Mouse (Mus musculus) kidney, postnatal 25 days (tissue): ENCODE results near the gene Lrmda.
"Not testable (repeated sequence)": the region's sequence is repeated elsewhere in the genome, so short reads cannot be mapped to it uniquely, and the experiment has no call there.

ENCODE experiments used
- DNase-seq, 2 experiments: peaks; one replicate each; pipeline ENCODE4 v3.0.0; 2021; ENCODE audit warnings: mixed read lengths in 2 of 2

Lrmda gene

GRCm38 (mm10) chr14:22745263-22745881 is 725.9 kb downstream of the Lrmda start:
- no peak for DNase-seq

GRCm38 (mm10) chr14:22745882-22746480 is 726.5 kb downstream of the Lrmda start:
- no peak for DNase-seq

GRCm38 (mm10) chr14:22747816-22748215 is 728.3 kb downstream of the Lrmda start:
- DNase-seq = no peak

GRCm38 (mm10) chr14:22750409-22750808 is 730.9 kb downstream of the Lrmda start:
- DNase-seq = peak; percentile 61

DNA sequence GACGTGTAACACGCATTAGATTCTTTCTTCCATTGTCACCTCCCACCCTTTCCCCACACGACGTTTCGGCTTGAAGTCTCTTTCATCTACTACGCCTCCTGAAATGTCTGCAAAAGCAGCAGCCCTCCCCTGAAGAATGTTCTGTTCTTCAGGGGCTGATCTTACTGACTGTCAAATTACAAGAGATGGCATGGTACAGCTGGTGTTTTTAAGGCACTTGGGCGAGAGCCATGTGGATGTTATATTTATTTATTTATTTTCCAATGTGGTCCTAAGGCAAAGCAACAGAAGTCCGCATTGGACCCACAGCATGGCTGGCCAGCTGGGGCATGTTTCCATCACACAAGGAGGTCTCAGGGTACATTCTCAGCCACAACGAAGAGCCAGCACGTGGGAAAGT is 731.8 kb downstream of the Lrmda start:
- DNase-seq = peak; percentile 31 to 44

DNA sequence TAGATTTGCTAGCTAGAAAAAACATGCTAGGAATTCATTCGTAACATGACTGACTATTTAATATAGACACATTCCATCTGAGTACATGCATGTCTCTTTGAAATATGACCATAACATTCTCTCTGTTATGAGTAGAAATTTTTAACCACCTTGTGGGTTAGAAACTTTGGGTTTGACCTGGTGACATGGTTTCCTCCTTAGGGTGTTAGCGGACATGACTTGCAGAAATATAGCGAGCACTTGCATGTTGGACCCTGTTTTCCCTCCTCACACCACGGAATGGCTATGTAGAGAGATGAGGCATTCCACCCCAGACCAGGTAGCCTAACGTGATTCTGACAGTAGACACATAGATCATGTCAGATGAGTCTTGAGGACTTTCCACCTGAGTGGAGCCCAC is 735.1 kb downstream of the Lrmda start:
- DNase-seq = no peak

- peak in 1 of 2 experiments; percentile 50 for DNase-seq
These were observed 738.0 kb downstream of the Lrmda start for GRCm38 (mm10) chr14:22757493-22757892.

DNA sequence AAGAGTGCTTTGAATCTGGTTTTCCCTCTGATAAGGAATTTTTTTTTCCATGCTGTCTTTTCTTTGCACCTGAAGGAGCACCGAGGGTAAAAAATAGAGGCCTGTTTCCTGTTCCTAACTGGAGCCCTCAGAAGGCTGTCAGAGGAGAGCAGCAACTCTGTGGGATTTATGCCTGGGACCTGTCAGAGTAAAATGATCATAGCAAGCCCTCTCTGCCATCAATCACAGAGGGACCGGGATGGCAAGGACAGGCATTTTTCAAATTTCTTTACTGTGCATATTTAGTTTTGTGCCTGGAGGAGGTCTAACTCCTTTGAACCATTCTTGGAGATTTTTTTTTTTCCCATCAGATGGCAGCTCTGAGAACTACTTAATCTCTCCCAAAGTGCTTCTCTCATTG is 739.7 kb downstream of the Lrmda start:
- peak in 1 of 2 experiments; percentile 42 for DNase-seq

- peak; percentile 29 to 60 for DNase-seq
These were observed 740.2 kb downstream of the Lrmda start for GRCm38 (mm10) chr14:22759673-22760072.

DNA sequence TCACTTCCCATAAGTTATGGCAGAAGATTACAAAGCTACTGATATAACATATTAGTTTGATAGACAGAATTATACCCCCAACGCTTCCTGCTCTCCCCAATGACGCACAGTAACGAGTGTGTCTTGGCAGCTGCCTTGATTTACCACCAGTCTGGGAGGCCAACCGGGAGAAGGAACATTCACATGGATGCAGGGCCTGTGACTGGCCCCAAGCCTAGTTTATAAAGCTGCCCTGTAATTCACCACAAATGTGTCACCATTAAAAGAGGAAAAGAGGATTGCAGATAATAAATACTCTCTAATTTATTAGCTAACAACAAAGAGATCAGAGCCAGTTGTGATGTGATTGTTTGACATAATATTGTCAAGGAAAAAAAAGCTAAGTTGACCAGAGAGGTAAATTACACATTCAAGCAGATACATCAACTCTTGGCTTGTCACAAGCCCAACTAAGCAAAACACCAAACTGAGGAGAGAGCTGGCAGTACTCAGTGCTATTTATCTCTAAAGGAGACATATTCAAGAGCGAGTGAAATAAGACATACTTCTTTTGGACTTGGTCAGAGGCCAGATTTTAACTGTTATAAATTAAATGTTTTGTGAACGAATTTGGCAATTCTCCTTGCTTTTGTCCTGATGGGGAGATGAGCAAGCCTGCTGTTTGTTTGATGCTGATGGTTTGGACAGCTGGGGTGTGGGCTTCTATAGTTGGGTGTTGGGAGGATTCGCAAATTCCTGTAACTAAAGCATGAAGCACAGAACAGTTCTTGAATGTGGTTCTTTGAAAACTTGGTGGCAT is 740.9 kb downstream of the Lrmda start:
- DNase-seq = peak; percentile 60 to 84

DNA sequence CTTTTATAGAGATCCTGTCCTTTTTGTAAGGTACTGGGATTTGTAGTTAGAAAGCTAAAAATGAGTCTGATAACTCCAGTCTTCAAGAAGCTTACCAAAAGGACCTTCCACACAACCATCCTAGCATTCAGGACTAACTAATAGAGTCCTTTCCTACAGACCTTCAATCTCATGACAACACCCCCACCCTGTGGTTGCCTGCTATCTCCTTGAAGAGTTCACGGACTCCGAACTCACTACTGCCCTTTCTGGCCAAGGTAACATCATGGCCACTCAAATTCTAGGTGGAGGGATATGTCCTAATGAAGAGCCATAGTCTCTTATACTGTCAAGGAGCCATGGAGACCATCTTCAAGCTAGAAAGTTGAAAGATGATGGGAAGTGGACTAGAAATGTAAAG is 762.2 kb downstream of the Lrmda start:
- peak; percentile 80 to 88 for DNase-seq

GRCm38 (mm10) chr14:22782365-22782764 is 762.9 kb downstream of the Lrmda start:
- peak; percentile 65 to 81 for DNase-seq

GRCm38 (mm10) chr14:22783211-22784161 is 764.0 kb downstream of the Lrmda start:
- DNase-seq = peak; percentile 82 to 86

GRCm38 (mm10) chr14:22800020-22800419 is 780.5 kb downstream of the Lrmda start:
- no peak for DNase-seq

DNA sequence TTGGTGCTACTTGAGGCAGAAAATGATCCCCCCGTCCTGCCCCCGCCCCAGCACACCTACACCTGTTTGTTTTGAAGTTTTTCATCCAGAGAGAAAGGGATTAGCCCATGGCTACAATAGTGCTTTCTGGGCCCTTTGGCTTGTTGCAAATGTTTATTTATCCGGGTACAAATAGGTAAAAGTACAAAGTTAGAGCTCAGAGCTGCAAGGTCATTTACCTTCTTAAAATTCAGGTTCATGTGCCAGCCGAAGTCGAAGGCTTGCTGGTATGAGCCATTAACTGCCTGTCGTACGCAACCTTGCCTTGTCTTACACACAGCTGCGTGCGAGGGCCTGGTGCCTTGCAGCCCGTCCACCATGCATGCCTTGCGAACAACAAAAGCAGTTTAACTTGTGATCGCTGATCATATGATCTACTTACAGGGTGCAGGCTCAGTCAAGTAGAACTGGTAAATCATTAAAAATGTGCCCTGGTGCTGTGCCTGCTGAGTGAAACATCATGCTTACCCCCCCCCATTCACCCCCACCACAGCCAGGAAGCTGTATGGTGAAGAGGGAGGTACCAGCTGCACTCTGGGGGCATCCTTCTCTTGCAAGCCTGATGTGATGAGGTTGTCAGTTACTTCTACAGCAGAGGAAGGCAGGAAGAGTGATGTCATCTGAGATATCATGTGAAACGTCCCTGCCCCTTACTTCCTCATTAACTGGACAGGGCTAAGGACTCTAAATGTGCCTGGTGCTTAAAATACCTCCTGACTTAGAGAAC is 781.5 kb downstream of the Lrmda start:
- peak; percentile 80 to 94 for DNase-seq

DNA sequence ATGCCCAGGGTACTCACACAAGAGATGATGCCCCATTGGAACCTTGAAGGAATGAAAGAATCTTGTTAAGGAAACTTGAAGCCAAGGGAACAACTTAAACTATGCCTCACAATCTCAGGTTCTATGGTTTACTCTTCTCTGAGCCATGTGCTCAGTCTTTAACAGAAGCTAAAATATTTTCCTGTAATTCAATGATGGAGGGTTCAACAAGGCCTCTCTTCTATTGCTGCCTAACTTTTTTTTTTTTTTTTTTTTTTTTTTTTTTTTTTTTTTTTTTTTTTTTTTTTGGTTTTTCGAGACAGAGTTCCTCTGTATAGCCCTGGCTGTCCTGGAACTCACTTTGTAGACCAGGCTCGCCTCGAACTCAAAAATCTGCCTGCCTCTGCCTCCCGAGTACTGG is 782.2 kb downstream of the Lrmda start:
- not testable (repeated sequence) for DNase-seq

GRCm38 (mm10) chr14:22807324-22807723 is 787.8 kb downstream of the Lrmda start:
- DNase-seq = no peak

GRCm38 (mm10) chr14:22807726-22808594 is 788.4 kb downstream of the Lrmda start:
- DNase-seq = peak; percentile 80 to 87

GRCm38 (mm10) chr14:22808595-22809166 is 789.2 kb downstream of the Lrmda start:
- DNase-seq = peak in 1 of 2 experiments; percentile 51

- DNase-seq = peak; percentile 34 to 50
These were observed 789.7 kb downstream of the Lrmda start for GRCm38 (mm10) chr14:22809229-22809628.
